Mouse (Mus musculus) erythroblast, embryonic 14.5 days (primary cell): ENCODE measurements around the gene Ubtd1.

Experiments used
- GATA1 ChIP-seq: IDR thresholded peaks from 2 replicates; pipeline ENCODE4 v1.6.1; 2012; ENCODE audit warnings: low read length, inconsistent platforms, mixed read lengths
- TAL1 ChIP-seq: IDR thresholded peaks from 3 replicates; pipeline ENCODE4 v1.6.1; 2012; ENCODE audit warnings: low read length, inconsistent platforms, mixed read lengths

GRCm38 (mm10) chr19:42071886-42072608 is 90.5 kb downstream of the Ubtd1 start:
- TF ChIP-seq TAL1 (no peak), GATA1 (no peak)
